Mouse (Mus musculus) mouse embryonic stem cell (cell line): ENCODE measurements at regions not wholly inside any gene's neighbourhood (a gene's known extent, or its start where the extent isn't known, plus 50 kb on each side); places are given as distances from the start of the nearest gene placed in this dataset.
"Not testable (repeated sequence)": the region's sequence is repeated elsewhere in the genome, so short reads cannot be mapped to it uniquely, and the experiment has no call there.

ENCODE experiments used
- in situ Hi-C, 2 experiments: fragments of 300-500 bp; cut with MboI; formaldehyde crosslinking; loops; 1 replicate in 1 of 2; 3 replicates in 1 of 2; pipeline ENCODE4 v1.14.3; 2019 to 2020; ENCODE audit warnings: low sequenced_read_pairs in 2 of 2, low pct_unique_long_range_greater_than_20kb in 1 of 2, mixed read lengths in 1 of 2; ENCODE audit not compliant: unreplicated experiment in 1 of 2

DNA sequence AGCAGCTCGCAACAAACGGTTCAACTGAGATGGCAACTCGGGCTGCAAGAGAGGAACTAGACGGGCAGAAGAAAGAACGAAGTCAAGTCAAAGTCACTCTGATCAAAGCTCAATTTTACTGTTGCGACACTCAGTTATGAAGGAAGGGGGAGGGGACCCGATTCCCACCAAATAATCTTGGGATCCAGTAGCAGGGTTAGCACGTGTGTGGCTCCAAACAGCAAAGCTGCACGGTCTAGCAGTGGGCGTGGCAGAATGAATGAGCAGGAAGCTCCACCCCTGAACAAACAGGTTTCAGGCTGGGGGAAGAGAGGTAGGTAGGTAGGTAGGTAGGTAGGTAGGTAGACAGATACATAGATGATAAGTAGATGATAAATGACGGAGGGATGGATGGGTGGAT lies 136.9 kb upstream of the Hes1 start:
- in situ Hi-C loops, result not testable (repeated sequence)

- in situ Hi-C loops, result no loop called here
These were observed 135.9 kb upstream of the Hes1 start for GRCm38 (mm10) chr16:29928291-29928690.

DNA sequence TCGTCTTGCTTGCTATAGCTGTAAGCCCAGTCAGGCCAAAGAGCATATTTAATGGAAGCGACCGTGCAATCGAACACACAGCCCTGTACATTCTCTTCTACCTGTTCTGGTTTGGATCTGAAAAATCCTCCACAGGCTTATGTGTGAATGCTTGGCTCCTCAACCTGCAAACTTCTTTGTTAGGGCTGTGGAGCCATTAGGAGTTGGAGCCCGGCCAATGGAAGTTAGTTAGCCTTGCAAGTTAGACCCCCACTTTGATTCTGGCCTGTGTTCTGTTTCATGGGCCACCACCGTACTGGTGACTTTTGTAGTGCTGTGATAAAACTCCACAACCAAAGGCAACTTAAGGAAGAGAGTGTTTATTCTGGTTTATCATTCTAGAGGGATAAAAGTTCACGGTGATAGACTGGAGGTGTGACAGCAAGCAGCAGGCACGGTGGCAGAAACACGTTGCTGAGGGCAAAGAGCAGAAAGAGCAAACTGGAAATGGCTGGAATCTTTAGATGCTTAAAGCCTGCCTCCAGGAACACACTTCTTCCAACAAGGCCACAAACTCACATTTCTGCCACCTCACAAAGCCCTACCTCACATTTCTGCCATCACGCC lies 132.3 kb upstream of the Hes1 start:
- in situ Hi-C loops, result no loop called here

DNA sequence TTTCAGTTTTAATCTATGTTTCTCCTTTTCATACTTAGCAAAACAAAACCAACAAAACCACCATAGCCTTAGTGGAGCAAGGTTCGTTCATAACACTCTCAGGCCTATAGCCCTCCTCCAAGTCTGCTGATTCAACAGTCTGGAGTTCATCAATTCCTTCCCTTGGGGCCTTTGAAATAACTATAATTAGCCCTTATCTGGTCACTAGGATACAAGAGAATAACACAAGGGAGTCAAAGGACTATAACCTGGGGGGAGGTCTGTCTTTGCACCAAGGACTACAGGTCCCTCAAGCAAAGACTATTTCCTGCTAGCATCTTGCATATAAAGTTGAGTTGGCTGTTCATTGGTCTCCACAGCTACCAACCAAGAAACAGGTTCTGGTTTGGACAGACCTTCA lies 129.5 kb upstream of the Hes1 start:
- in situ Hi-C loops, result no loop called here

GRCm38 (mm10) chr16:29938700-29939099 lies 125.5 kb upstream of the Hes1 start:
- in situ Hi-C loops, result no loop called here

- in situ Hi-C loops, result no loop called here
These were observed 124.8 kb upstream of the Hes1 start for GRCm38 (mm10) chr16:29939331-29939850.

DNA sequence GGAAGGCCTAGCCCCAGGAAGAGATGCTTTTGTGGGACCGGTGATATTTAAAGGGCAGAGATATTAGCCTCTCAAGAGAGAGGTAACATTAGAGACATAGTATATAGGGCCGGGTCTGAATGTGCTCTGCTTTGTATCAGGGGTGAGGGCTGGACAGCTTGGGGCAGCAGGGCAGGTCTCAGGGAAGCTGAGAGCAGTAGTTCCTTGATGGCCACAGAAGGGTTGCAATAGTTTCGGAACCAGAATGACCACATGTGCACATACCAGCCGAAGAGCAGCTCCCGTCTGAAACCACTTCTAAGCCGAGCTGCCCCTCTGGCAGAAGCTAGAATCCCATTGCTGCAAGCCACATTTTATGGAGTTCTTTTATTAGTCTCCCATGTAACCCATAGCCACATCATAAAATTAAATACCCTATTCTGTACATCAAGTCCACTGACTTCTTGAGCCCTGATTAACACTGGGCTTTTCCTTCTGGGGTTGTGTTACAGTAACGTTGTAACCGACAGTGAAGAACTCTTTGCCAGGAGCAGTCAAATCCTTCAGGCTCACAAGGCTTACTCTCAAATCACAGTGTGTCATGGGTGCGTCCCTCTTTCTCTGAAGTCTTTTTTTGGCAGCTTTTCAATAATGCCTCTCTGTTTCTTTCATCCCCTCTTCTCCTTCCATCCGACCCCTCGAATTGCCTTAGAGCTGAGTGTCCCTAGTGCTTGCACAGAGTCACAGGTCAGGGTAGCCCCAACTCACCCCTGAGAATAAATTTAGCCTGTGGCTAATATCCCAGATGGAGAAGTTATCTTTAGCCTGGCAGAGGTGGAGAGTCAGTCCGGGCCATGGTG lies 124.1 kb upstream of the Hes1 start:
- in situ Hi-C loops, result no loop called here

DNA sequence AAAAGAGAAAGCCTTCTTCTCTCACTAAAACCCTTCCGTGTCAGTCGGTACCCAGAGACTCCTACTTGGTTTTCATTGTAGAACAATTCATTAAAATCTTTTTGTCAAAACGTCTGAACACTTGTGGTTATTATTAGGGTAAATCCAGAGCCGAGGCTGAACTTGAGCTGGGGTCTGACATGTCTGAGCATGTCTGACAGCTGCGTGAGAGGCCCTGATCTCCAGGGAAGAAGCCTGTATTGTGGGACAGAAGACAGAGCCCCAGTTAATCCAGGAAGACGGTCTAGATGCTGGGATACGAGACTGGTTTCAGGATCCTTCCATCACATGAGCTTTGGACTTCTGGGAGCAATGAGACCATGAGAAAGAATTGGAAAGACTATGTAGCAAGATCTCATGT lies 122.1 kb upstream of the Hes1 start:
- in situ Hi-C loops, result no loop called here

- in situ Hi-C loops, result no loop called here
These were observed 120.0 kb upstream of the Hes1 start for GRCm38 (mm10) chr16:29943963-29944860.

- in situ Hi-C loops, result no loop called here
These were observed 119.2 kb upstream of the Hes1 start for GRCm38 (mm10) chr16:29944966-29945365.

- in situ Hi-C loops, result no loop called here
These were observed 118.8 kb upstream of the Hes1 start for GRCm38 (mm10) chr16:29945376-29945890.

GRCm38 (mm10) chr16:29945891-29946598 lies 118.1 kb upstream of the Hes1 start:
- in situ Hi-C loops, result no loop called here

GRCm38 (mm10) chr16:29946966-29947365 lies 117.2 kb upstream of the Hes1 start:
- in situ Hi-C loops, result no loop called here

DNA sequence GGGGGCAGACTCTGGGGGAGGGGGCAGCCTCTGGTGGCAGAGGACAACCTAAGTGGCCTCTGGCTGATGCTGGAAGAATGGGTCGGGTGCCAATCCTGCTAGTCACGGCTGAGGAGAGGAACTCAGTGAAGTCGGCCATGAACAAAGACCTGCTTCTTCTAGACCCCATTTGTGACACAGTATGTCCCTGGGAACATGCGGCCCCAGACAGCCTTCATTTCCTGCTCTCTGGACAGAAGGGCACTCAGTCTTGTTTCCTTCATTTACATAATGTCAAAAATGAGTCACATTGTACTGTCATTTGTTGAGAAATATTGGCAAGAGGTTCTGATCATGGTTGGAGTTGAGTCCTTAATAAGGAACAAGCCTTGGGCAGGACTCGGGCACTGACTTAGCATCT lies 116.5 kb upstream of the Hes1 start:
- in situ Hi-C loops, result no loop called here

GRCm38 (mm10) chr16:29950136-29950535 lies 114.0 kb upstream of the Hes1 start:
- in situ Hi-C loops, result no loop called here

DNA sequence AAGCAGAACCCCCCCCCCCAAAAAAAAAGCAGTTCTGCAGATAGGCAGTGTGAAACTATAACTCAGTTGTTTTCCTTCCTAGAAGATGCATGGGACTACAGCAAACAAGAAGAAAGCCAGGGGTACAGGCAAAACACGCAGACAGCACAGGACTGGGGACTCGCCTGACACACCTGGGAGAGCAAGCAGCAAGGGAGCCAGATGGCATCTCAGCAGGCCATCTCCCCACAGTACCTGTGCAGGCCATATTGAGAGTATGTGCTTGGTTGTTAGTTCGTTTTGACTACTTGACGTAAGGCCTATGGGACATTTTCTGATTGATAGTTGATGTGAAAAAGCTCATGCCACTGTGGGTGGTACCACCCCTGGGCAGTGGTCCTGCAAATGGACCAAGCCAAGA lies 113.4 kb upstream of the Hes1 start:
- in situ Hi-C loops, result no loop called here

DNA sequence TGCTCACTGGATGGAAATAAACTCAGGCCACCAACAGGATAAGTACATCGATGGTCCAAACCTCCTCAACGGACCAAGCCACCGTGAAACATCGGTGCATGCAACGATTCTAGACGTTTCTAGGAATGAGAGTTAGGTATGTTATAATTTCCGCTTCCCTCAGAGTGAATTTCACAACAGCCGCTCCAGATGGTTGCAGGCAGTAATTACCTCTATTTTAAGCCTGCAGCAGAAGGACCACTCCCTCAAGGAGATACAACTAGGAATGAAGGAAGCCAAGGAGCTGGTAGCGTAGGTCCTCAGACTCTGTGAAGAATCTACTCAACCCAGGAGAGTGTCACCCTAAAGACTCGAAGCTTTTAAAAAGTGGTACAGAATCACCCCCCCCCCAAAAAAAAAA lies 109.5 kb upstream of the Hes1 start:
- in situ Hi-C loops, result no loop called here

- in situ Hi-C loops, result no loop called here
These were observed 107.3 kb upstream of the Hes1 start for GRCm38 (mm10) chr16:29956904-29957303.
